Mouse (Mus musculus) liver, adult 2 months (tissue): ENCODE data around the gene Rpl23a.

Source experiments
- CTCF ChIP-seq: fragments of 200-500 bp; IDR thresholded peaks from 2 replicates; pipeline ENCODE4 v1.5.1; 2011; ENCODE audit warnings: low read depth, low read length, control low read depth
- POLR2A ChIP-seq: fragments of 200-500 bp; IDR thresholded peaks from 2 replicates; pipeline ENCODE4 v1.6.1; 2011; ENCODE audit warnings: low read length, control low read depth; ENCODE audit not compliant: insufficient read depth; ENCODE audit errors: extremely low read depth

DNA sequence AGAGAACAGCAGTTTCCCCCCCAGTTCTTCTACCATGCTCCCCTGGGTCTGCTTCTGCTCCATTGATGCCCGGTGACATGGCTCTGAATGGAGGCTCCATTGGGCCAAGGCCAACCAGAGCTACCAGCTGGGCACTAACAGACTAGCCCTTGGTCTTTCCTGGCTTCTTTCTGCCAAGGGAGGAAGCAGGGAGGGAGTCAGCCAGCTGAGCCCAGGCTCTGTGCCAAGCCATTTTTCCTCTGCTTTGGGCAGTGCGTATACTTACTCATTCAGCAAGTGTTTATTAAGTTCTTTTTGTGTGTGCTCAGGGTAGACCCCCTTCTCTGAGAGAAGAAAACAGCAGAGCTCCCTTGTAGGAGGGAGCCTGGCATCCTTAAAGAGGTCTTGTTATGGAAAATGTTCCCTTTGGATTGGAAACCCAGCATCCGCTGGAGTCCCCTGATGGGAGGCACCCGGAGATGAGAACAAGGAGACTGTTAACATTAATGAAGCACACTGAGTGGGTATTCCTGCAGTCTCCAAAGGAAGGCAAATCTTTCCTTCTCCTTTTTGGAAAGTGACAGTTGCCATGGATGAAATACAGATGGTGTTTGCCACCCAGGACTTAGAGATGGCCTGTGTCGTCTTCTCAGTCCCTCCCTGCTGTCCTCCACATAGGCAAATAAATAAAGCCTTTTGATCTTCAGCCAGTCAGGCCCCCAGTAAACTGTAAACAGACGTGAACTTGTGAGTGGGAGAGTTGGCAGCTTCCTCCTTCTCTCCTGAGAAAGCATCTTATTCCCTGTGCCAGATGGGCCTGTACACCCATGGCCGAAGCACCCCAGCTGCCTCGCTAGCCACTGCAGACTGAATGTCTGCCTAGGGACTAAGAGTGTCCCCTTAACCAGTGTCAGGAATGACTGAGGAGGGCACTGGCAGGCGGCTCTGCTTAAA lies 30.8 kb downstream of the Rpl23a start:
- TF ChIP-seq POLR2A, result no peak
- no peak for TF ChIP-seq CTCF
